Mouse (Mus musculus): ENCODE measurements around the gene Dscaml1. TPM values are rescaled to one million over a fixed set of nuclear protein-coding genes. Genes with fewer than 3 reads are reported as not detected.

Dscaml1 gene
- total and polyA plus RNA-seq, 3 experiments: not detected

DNA sequence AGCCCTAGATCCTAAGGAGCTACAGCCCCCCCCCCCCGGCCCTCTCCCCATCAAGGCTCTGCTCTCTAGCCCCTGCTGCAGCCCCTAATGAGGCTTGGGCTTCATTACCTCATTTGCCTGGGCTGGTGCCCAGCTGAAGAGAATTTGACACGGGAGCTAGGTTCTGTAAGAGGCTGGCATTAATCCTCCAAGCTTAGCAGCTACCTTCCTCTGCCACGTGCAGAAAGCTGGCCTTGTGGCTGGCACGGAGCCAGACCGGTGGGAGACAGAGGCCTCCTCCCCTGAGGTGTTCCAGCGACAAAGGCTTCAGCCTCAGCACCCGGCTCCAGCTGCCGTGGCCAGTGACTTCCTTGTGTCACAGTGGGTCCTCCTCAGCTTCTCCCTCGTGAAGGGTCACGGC, 206.1 kb downstream of the Dscaml1 start:
- Histone ChIP-seq H3K9me3 (replicated peaks; ENCODE audit: insufficient read depth, low read length) (no peaks in the 10 kb centered on the region), H3K27ac (ENCODE audit: control insufficient read depth, low read depth, low read length) (no peak overlapping the region), H3K9ac (ENCODE audit: control insufficient read depth, low read depth, low read length, poor library complexity, severe bottlenecking) (no peak overlapping the region), H3K4me1 (ENCODE audit: control insufficient read depth in 1 of 2, insufficient read depth in 2 of 2, low read length in 2 of 2) (no peaks in the 10 kb centered on the region), H3K27me3 (ENCODE audit: control insufficient read depth in 1 of 2, insufficient read depth in 2 of 2, low read length in 2 of 2) (no peaks in the 10 kb centered on the region), H3K36me3 (ENCODE audit: control insufficient read depth in 1 of 2, insufficient read depth in 2 of 2, low read length in 2 of 2) (no peaks in the 10 kb centered on the region), H3K79me2 (ENCODE audit: control insufficient read depth, insufficient read depth, low read length, poor library complexity) (no peaks in the 10 kb centered on the region), H3K4me3 (ENCODE audit: control insufficient read depth in 1 of 2, insufficient read depth in 1 of 2, low read depth in 2 of 2, low read length in 2 of 2) (no peak overlapping the region)
- no peak for DNase-seq (ENCODE audit: low read depth, low spot score)
- TF ChIP-seq NELFE (IDR thresholded peaks at IDR 0.05; ENCODE audit: low read depth, low read length) (no peak), ZNF384 (IDR thresholded peaks at IDR 0.05; ENCODE audit: low read depth, low read length) (no peak), SMC3 (IDR thresholded peaks at IDR 0.05; ENCODE audit: low read depth, low read length) (no peak), MAFK (IDR thresholded peaks at IDR 0.05; ENCODE audit: borderline replicate concordance, low read depth, low read length) (no peak), ETS1 (IDR thresholded peaks at IDR 0.05; ENCODE audit: low read depth, low read length) (no peak), NRF1 (IDR thresholded peaks at IDR 0.05; ENCODE audit: insufficient read depth, low read depth, low read length, poor library complexity, severe bottlenecking) (no peak), EP300 (IDR thresholded peaks at IDR 0.05; ENCODE audit: low read depth in 1 of 2, low read length in 2 of 2) (no peak), CTCF (IDR thresholded peaks at IDR 0.05 in 2 of 3, conservative IDR thresholded peaks at IDR 0.05 in 1 of 3; ENCODE audit: control insufficient read depth in 1 of 3, insufficient read depth in 1 of 3, low read depth in 2 of 3, low read length in 3 of 3, poor library complexity in 1 of 3, severe bottlenecking in 1 of 3) (no peak), HCFC1 (IDR thresholded peaks at IDR 0.05; ENCODE audit: low read depth, low read length) (no peak), ELF1 (IDR thresholded peaks at IDR 0.05; ENCODE audit: low read depth, low read length) (no peak), MYC (IDR thresholded peaks at IDR 0.05; ENCODE audit: low read depth, low read length) (no peak), MYB (IDR thresholded peaks at IDR 0.05; ENCODE audit: low read depth, low read length) (no peak), ZC3H11A (IDR thresholded peaks at IDR 0.05; ENCODE audit: low read depth, low read length) (no peak), CHD2 (IDR thresholded peaks at IDR 0.05; ENCODE audit: low read length) (no peak), JUND (IDR thresholded peaks at IDR 0.05; ENCODE audit: low read depth, low read length) (no peak), MAZ (IDR thresholded peaks at IDR 0.05; ENCODE audit: low read depth, low read length) (no peak), TBP (IDR thresholded peaks at IDR 0.05; ENCODE audit: low read depth, low read length) (no peak)

DNA sequence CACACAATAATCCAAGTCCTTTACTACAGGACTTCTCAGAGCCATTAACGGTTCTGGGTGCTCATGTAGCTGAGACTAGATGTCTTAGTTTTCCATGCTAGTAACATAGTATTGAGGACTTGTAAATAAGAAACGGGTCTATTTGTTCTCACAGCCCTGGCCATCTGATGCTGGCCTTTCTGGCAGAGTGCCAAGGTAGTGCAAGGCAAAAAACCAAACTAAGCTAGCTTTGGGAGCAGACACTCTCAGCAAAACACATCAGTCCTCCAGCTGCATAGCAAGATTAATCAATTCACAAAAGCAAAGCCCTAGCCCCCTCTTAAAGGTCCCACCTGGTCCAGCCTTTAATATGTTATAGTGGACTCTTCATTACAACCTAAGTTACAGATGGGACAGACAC, 206.6 kb downstream of the Dscaml1 start:
- DNase-seq (ENCODE audit: low read depth, low spot score): no peak
- TF ChIP-seq MAZ (IDR thresholded peaks at IDR 0.05; ENCODE audit: low read depth, low read length) (no peak), MAFK (IDR thresholded peaks at IDR 0.05; ENCODE audit: borderline replicate concordance, low read depth, low read length) (no peak), GABPA (IDR thresholded peaks at IDR 0.05; ENCODE audit: low read depth, low read length) (no peak), USF2 (IDR thresholded peaks at IDR 0.05; ENCODE audit: borderline replicate concordance in 1 of 2, insufficient read depth in 1 of 2, low read depth in 1 of 2, low read length in 2 of 2) (no peak), ZNF384 (IDR thresholded peaks at IDR 0.05; ENCODE audit: low read depth, low read length) (no peak), TAL1 (IDR thresholded peaks at IDR 0.05; ENCODE audit: low read length) (no peak), CTCF (IDR thresholded peaks at IDR 0.05 in 2 of 3, conservative IDR thresholded peaks at IDR 0.05 in 1 of 3; ENCODE audit: control insufficient read depth in 1 of 3, insufficient read depth in 1 of 3, low read depth in 2 of 3, low read length in 3 of 3, poor library complexity in 1 of 3, severe bottlenecking in 1 of 3) (no peak), MAX (IDR thresholded peaks at IDR 0.05; ENCODE audit: low read length) (no peak), TCF12 (IDR thresholded peaks at IDR 0.05; ENCODE audit: low read depth, low read length) (no peak), MEF2A (IDR thresholded peaks at IDR 0.05; ENCODE audit: extremely low read depth, insufficient replicate concordance, low read depth, low read length, poor library complexity, severe bottlenecking) (no peak), E2F4 (IDR thresholded peaks at IDR 0.05; ENCODE audit: borderline replicate concordance, low read depth, low read length) (no peak), RAD21 (IDR thresholded peaks at IDR 0.05; ENCODE audit: low read depth, low read length) (no peak), EP300 (IDR thresholded peaks at IDR 0.05; ENCODE audit: low read depth in 1 of 2, low read length in 2 of 2) (no peak)
- H3K9me3 ChIP-seq (replicated peaks; ENCODE audit: insufficient read depth, low read length): no peaks in the 10 kb centered on the region
- no peaks in the 10 kb centered on the region for H3K79me2 ChIP-seq (ENCODE audit: control insufficient read depth, insufficient read depth, low read length, poor library complexity)
- H3K27me3 ChIP-seq (ENCODE audit: control insufficient read depth in 1 of 2, insufficient read depth in 2 of 2, low read length in 2 of 2): no peaks in the 10 kb centered on the region
- H3K4me3 ChIP-seq (ENCODE audit: control insufficient read depth in 1 of 2, insufficient read depth in 1 of 2, low read depth in 2 of 2, low read length in 2 of 2): no peak overlapping the region
- no peaks in the 10 kb centered on the region for H3K4me1 ChIP-seq (ENCODE audit: control insufficient read depth in 1 of 2, insufficient read depth in 2 of 2, low read length in 2 of 2)
- H3K9ac ChIP-seq (ENCODE audit: control insufficient read depth, low read depth, low read length, poor library complexity, severe bottlenecking): no peak overlapping the region
- H3K36me3 ChIP-seq (ENCODE audit: control insufficient read depth in 1 of 2, insufficient read depth in 2 of 2, low read length in 2 of 2): no peaks in the 10 kb centered on the region
- H3K27ac ChIP-seq (ENCODE audit: control insufficient read depth, low read depth, low read length): no peak overlapping the region
